ENCODE assay signal across 13 mouse cellular contexts in genomic region chr10:80144159-80144558, GRCm38 (mm10). TPM values are rescaled to one million over a fixed set of nuclear protein-coding genes. Genes with fewer than 3 reads are reported as not detected.
DNase-seq lines count a peak whose midpoint lies in the region; ATAC-seq and TF ChIP-seq lines count a peak whose summit lies in the region.
"Had no signal": no experiment of that assay in that cellular context is flagged by ENCODE, and none has a peak within 500 bp of the region (broad histone marks: within the 10 kb centered on the region; RNA-seq: fewer than 3 reads in every experiment).

No protein-coding gene starts in this region.

- H3K4me3 ChIP-seq in forebrain, embryonic 10.5 days = peak overlapping the region; percentile 95; the same call in 1 of the 2 replicates
- H3K4me3 ChIP-seq in forebrain, embryonic 13.5 days = no peak overlapping the region
- H3K4me3 ChIP-seq in hindbrain, embryonic 12.5 days = no peak overlapping the region
- no peak overlapping the region for H3K4me3 ChIP-seq in hindbrain, embryonic 11.5 days (ENCODE audit: low read depth, low read length)
- no peak overlapping the region for H3K4me3 ChIP-seq in midbrain, embryonic 13.5 days (replicated peaks)
- no peak overlapping the region for H3K4me3 ChIP-seq in midbrain, embryonic 11.5 days (ENCODE audit: low read depth, low read length)
- peak overlapping the region; percentile 63 for H3K4me3 ChIP-seq in myocyte

- H3K79me2 ChIP-seq in myocyte (ENCODE audit: control insufficient read depth, insufficient read depth) = peaks cover 31% of the 10 kb centered on the region

- no peaks in the 10 kb centered on the region for H3K9me3 ChIP-seq in forebrain, embryonic 10.5 days
- H3K9me3 ChIP-seq in forebrain, embryonic 13.5 days (replicated peaks) = no peaks in the 10 kb centered on the region
- no peaks in the 10 kb centered on the region for H3K9me3 ChIP-seq in hindbrain, embryonic 12.5 days (replicated peaks)
- no peaks in the 10 kb centered on the region for H3K9me3 ChIP-seq in hindbrain, embryonic 11.5 days (ENCODE audit: control insufficient read depth, low read length)
- H3K9me3 ChIP-seq in midbrain, embryonic 13.5 days = no peaks in the 10 kb centered on the region
- H3K9me3 ChIP-seq in midbrain, embryonic 11.5 days (ENCODE audit: control insufficient read depth, low read length) = no peaks in the 10 kb centered on the region
- H3K9me3 ChIP-seq: heart, embryonic 15.5 days had no signal

- peaks cover 88% of the 10 kb centered on the region for H3K4me1 ChIP-seq in forebrain, embryonic 10.5 days
- peaks cover 64% of the 10 kb centered on the region for H3K4me1 ChIP-seq in forebrain, embryonic 13.5 days
- H3K4me1 ChIP-seq in hindbrain, embryonic 12.5 days = peaks cover 45% of the 10 kb centered on the region
- H3K4me1 ChIP-seq in hindbrain, embryonic 11.5 days (replicated peaks; ENCODE audit: control insufficient read depth, insufficient read depth, low read length) = peaks cover 10% of the 10 kb centered on the region
- H3K4me1 ChIP-seq in midbrain, embryonic 13.5 days (replicated peaks) = peaks cover 71% of the 10 kb centered on the region
- H3K4me1 ChIP-seq in midbrain, embryonic 11.5 days (ENCODE audit: control insufficient read depth, insufficient read depth, low read length) = peaks cover 21% of the 10 kb centered on the region

- DNase-seq in forebrain, embryonic 10.5 days (ENCODE audit: extremely low spot score, low spot score) = no peak
- DNase-seq in hindbrain, embryonic 11.5 days (ENCODE audit: low spot score) = no peak
- no peak for DNase-seq in midbrain, embryonic 11.5 days (ENCODE audit: low spot score, missing footprints)
- no peak for DNase-seq in adrenal gland, postnatal 14 days
- DNase-seq: adrenal gland, adult 8-10 months; kidney, postnatal 14 days; left cerebral cortex, postnatal 4 days; lung, adult 18-20 months had no signal

- no peak overlapping the region for H3K4me2 ChIP-seq in forebrain, embryonic 13.5 days
- no peak overlapping the region for H3K4me2 ChIP-seq in hindbrain, embryonic 12.5 days (replicated peaks)
- H3K4me2 ChIP-seq in hindbrain, embryonic 11.5 days (replicated peaks; ENCODE audit: low read depth, low read length) = no peak overlapping the region
- no peak overlapping the region; the same call in 1 of the 2 replicates for H3K4me2 ChIP-seq in midbrain, embryonic 13.5 days (replicated peaks)
- H3K4me2 ChIP-seq in midbrain, embryonic 11.5 days = no peak overlapping the region
- peak overlapping the region; percentile 96 for H3K4me2 ChIP-seq in myocyte (ENCODE audit: low read depth)

- H3K27me3 ChIP-seq in forebrain, embryonic 10.5 days (ENCODE audit: poor library complexity, severe bottlenecking) = peaks cover 9% of the 10 kb centered on the region; the same call in 1 of the 2 replicates
- H3K27me3 ChIP-seq in forebrain, embryonic 13.5 days = no peaks in the 10 kb centered on the region
- H3K27me3 ChIP-seq in hindbrain, embryonic 12.5 days = no peaks in the 10 kb centered on the region
- 0 out of 2 replicates have a peak, but pooled peaks cover 2% of the 10 kb centered on the region for H3K27me3 ChIP-seq in hindbrain, embryonic 11.5 days (ENCODE audit: control insufficient read depth, insufficient read depth, low read length)
- H3K27me3 ChIP-seq in midbrain, embryonic 13.5 days = no peaks in the 10 kb centered on the region
- H3K27me3 ChIP-seq in midbrain, embryonic 11.5 days (ENCODE audit: control insufficient read depth, insufficient read depth, low read length) = peaks cover 2% of the 10 kb centered on the region
- H3K27me3 ChIP-seq in myocyte (ENCODE audit: control insufficient read depth, insufficient read depth, insufficient read length) = no peaks in the 10 kb centered on the region
- H3K27me3 ChIP-seq: heart, embryonic 15.5 days had no signal

- ATAC-seq in forebrain, embryonic 13.5 days = no peak
- no peak for ATAC-seq in hindbrain, embryonic 12.5 days (ENCODE audit: low FRiP score)
- ATAC-seq in hindbrain, embryonic 11.5 days (ENCODE audit: low FRiP score) = no peak
- no peak for ATAC-seq in midbrain, embryonic 13.5 days
- ATAC-seq in midbrain, embryonic 11.5 days (ENCODE audit: low FRiP score) = no peak

- H3ac ChIP-seq in myocyte (ENCODE audit: control insufficient read depth, insufficient read length) = no peak overlapping the region

- no peak overlapping the region for H3K9ac ChIP-seq in forebrain, embryonic 13.5 days
- H3K9ac ChIP-seq in hindbrain, embryonic 12.5 days = no peak overlapping the region
- no peak overlapping the region for H3K9ac ChIP-seq in hindbrain, embryonic 11.5 days (ENCODE audit: low read depth, low read length)
- H3K9ac ChIP-seq in midbrain, embryonic 13.5 days (replicated peaks) = peak overlapping the region; percentile 1; the same call in 1 of the 2 replicates
- H3K9ac ChIP-seq in midbrain, embryonic 11.5 days (ENCODE audit: low read length) = no peak overlapping the region
- H3K9ac ChIP-seq: heart, embryonic 15.5 days had no signal

- 93% methylated on average over 12 of the region's 12 CpGs for WGBS in forebrain, embryonic 10.5 days
- WGBS in forebrain, embryonic 13.5 days = 95% methylated on average over 12 of the region's 12 CpGs
- 93% methylated on average over 12 of the region's 12 CpGs for WGBS in hindbrain, embryonic 12.5 days
- 92% methylated on average over 12 of the region's 12 CpGs for WGBS in hindbrain, embryonic 11.5 days
- WGBS in midbrain, embryonic 13.5 days = 97% methylated on average over 12 of the region's 12 CpGs
- 94% methylated on average over 12 of the region's 12 CpGs for WGBS in midbrain, embryonic 11.5 days

- H3K36me3 ChIP-seq in forebrain, embryonic 10.5 days (replicated peaks) = peaks cover 41% of the 10 kb centered on the region
- peaks cover 28% of the 10 kb centered on the region for H3K36me3 ChIP-seq in forebrain, embryonic 13.5 days (ENCODE audit: poor library complexity, severe bottlenecking)
- peaks cover 20% of the 10 kb centered on the region for H3K36me3 ChIP-seq in hindbrain, embryonic 12.5 days
- H3K36me3 ChIP-seq in hindbrain, embryonic 11.5 days (ENCODE audit: control insufficient read depth, insufficient read depth, low read length) = no peaks in the 10 kb centered on the region
- H3K36me3 ChIP-seq in midbrain, embryonic 13.5 days = peaks cover 31% of the 10 kb centered on the region
- H3K36me3 ChIP-seq in midbrain, embryonic 11.5 days (ENCODE audit: control insufficient read depth, insufficient read depth, low read length) = 0 out of 2 replicates have a peak, but pooled peaks cover 2% of the 10 kb centered on the region
- H3K36me3 ChIP-seq in myocyte (ENCODE audit: control insufficient read depth, insufficient read depth) = peaks cover 15% of the 10 kb centered on the region

- TF ChIP-seq POLR2A in myocyte (IDR thresholded peaks at IDR 0.05; ENCODE audit: insufficient read length, low read depth) = no peak

- H3K27ac ChIP-seq in forebrain, embryonic 10.5 days = no peak overlapping the region
- no peak overlapping the region for H3K27ac ChIP-seq in forebrain, embryonic 13.5 days
- H3K27ac ChIP-seq in hindbrain, embryonic 12.5 days = 0 out of 2 replicates have a peak overlapping the region, but pooled peaks have one; percentile 4
- no peak overlapping the region for H3K27ac ChIP-seq in hindbrain, embryonic 11.5 days (ENCODE audit: low read depth, low read length)
- H3K27ac ChIP-seq in midbrain, embryonic 13.5 days = no peak overlapping the region
- no peak overlapping the region for H3K27ac ChIP-seq in midbrain, embryonic 11.5 days (ENCODE audit: low read depth, low read length)

RNA-seq across cellular contexts. Expression of gene Cbarp, which starts 3.5 kb away (rescaled TPM):
- polyA plus RNA-seq in forebrain, embryonic 10.5 days (2016; fragmentation: Nextera tagmentation; extraction: Ambion mirVana) = 6.8 and 7.3 TPM in 2 replicates
- polyA plus RNA-seq in forebrain, embryonic 13.5 days (2015; fragmentation: Nextera tagmentation; extraction: Ambion mirVana) = 21.2 and 26.8 TPM in 2 replicates
- polyA plus RNA-seq in hindbrain, embryonic 12.5 days (2016; fragmentation: Nextera tagmentation; extraction: Ambion mirVana) = 18.4 and 22.3 TPM in 2 replicates
- polyA plus RNA-seq in hindbrain, embryonic 11.5 days (2014; fragmentation: Nextera tagmentation; extraction: Ambion mirVana) = 15.1 and 16.7 TPM in 2 replicates
- polyA plus RNA-seq in midbrain, embryonic 13.5 days (2015; fragmentation: Nextera tagmentation; extraction: Ambion mirVana) = 40.6 and 45.3 TPM in 2 replicates
- polyA plus RNA-seq in midbrain, embryonic 11.5 days (2014; fragmentation: Nextera tagmentation; extraction: Ambion mirVana) = 11.1 and 11.8 TPM in 2 replicates
- polyA plus RNA-seq in myocyte (2012; fragmentation: generic; extraction: Trizol) = 10.0 TPM
- 69.9 and 137 TPM in 2 replicates for total RNA-seq in adrenal gland, postnatal 14 days (2021)

RNA-seq across cellular contexts. Expression of gene Midn, which starts 3.9 kb away (rescaled TPM):
- polyA plus RNA-seq in forebrain, embryonic 10.5 days (2016; fragmentation: Nextera tagmentation; extraction: Ambion mirVana) = 19.1 and 19.8 TPM in 2 replicates
- 35.1 and 37.9 TPM in 2 replicates for polyA plus RNA-seq in forebrain, embryonic 13.5 days (2015; fragmentation: Nextera tagmentation; extraction: Ambion mirVana)
- polyA plus RNA-seq in hindbrain, embryonic 12.5 days (2016; fragmentation: Nextera tagmentation; extraction: Ambion mirVana) = 42.1 and 54.5 TPM in 2 replicates
- 66.7 and 67.1 TPM in 2 replicates for polyA plus RNA-seq in hindbrain, embryonic 11.5 days (2014; fragmentation: Nextera tagmentation; extraction: Ambion mirVana)
- 35.9 and 40.6 TPM in 2 replicates for polyA plus RNA-seq in midbrain, embryonic 13.5 days (2015; fragmentation: Nextera tagmentation; extraction: Ambion mirVana)
- polyA plus RNA-seq in midbrain, embryonic 11.5 days (2014; fragmentation: Nextera tagmentation; extraction: Ambion mirVana) = 66.0 and 71.3 TPM in 2 replicates
- 131 TPM for polyA plus RNA-seq in myocyte (2012; fragmentation: generic; extraction: Trizol)
- total RNA-seq in adrenal gland, postnatal 14 days (2021) = 114 and 140 TPM in 2 replicates

RNA-seq across cellular contexts. Expression of gene Atp5d, which starts 5.7 kb away (rescaled TPM):
- 495 and 498 TPM in 2 replicates for polyA plus RNA-seq in forebrain, embryonic 10.5 days (2016; fragmentation: Nextera tagmentation; extraction: Ambion mirVana)
- 454 and 459 TPM in 2 replicates for polyA plus RNA-seq in forebrain, embryonic 13.5 days (2015; fragmentation: Nextera tagmentation; extraction: Ambion mirVana)
- 351 and 385 TPM in 2 replicates for polyA plus RNA-seq in hindbrain, embryonic 12.5 days (2016; fragmentation: Nextera tagmentation; extraction: Ambion mirVana)
- polyA plus RNA-seq in hindbrain, embryonic 11.5 days (2014; fragmentation: Nextera tagmentation; extraction: Ambion mirVana) = 364 and 371 TPM in 2 replicates
- 391 and 394 TPM in 2 replicates for polyA plus RNA-seq in midbrain, embryonic 13.5 days (2015; fragmentation: Nextera tagmentation; extraction: Ambion mirVana)
- 329 and 355 TPM in 2 replicates for polyA plus RNA-seq in midbrain, embryonic 11.5 days (2014; fragmentation: Nextera tagmentation; extraction: Ambion mirVana)
- 1,163 TPM for polyA plus RNA-seq in myocyte (2012; fragmentation: generic; extraction: Trizol)
- total RNA-seq in adrenal gland, postnatal 14 days (2021) = 920 and 980 TPM in 2 replicates

RNA-seq across cellular contexts. Expression of gene Cirbp, which starts 21.6 kb away (rescaled TPM):
- 90.9 and 116 TPM in 2 replicates for polyA plus RNA-seq in forebrain, embryonic 10.5 days (2016; fragmentation: Nextera tagmentation; extraction: Ambion mirVana)
- polyA plus RNA-seq in forebrain, embryonic 13.5 days (2015; fragmentation: Nextera tagmentation; extraction: Ambion mirVana) = 274 and 308 TPM in 2 replicates
- 235 and 271 TPM in 2 replicates for polyA plus RNA-seq in hindbrain, embryonic 12.5 days (2016; fragmentation: Nextera tagmentation; extraction: Ambion mirVana)
- polyA plus RNA-seq in hindbrain, embryonic 11.5 days (2014; fragmentation: Nextera tagmentation; extraction: Ambion mirVana) = 83.4 and 90.4 TPM in 2 replicates
- polyA plus RNA-seq in midbrain, embryonic 13.5 days (2015; fragmentation: Nextera tagmentation; extraction: Ambion mirVana) = 354 and 412 TPM in 2 replicates
- 81.5 and 87.1 TPM in 2 replicates for polyA plus RNA-seq in midbrain, embryonic 11.5 days (2014; fragmentation: Nextera tagmentation; extraction: Ambion mirVana)
- 54.2 TPM for polyA plus RNA-seq in myocyte (2012; fragmentation: generic; extraction: Trizol)
- total RNA-seq in adrenal gland, postnatal 14 days (2021) = 67.6 and 106 TPM in 2 replicates

RNA-seq across cellular contexts. Expression of gene Stk11, which starts 28.6 kb away (rescaled TPM):
- polyA plus RNA-seq in forebrain, embryonic 10.5 days (2016; fragmentation: Nextera tagmentation; extraction: Ambion mirVana) = 14.4 and 18.1 TPM in 2 replicates
- 20.7 and 21.6 TPM in 2 replicates for polyA plus RNA-seq in forebrain, embryonic 13.5 days (2015; fragmentation: Nextera tagmentation; extraction: Ambion mirVana)
- 13.1 and 16.1 TPM in 2 replicates for polyA plus RNA-seq in hindbrain, embryonic 12.5 days (2016; fragmentation: Nextera tagmentation; extraction: Ambion mirVana)
- polyA plus RNA-seq in hindbrain, embryonic 11.5 days (2014; fragmentation: Nextera tagmentation; extraction: Ambion mirVana) = 21.3 and 26.8 TPM in 2 replicates
- 17.7 and 20.7 TPM in 2 replicates for polyA plus RNA-seq in midbrain, embryonic 13.5 days (2015; fragmentation: Nextera tagmentation; extraction: Ambion mirVana)
- polyA plus RNA-seq in midbrain, embryonic 11.5 days (2014; fragmentation: Nextera tagmentation; extraction: Ambion mirVana) = 18.5 and 23.1 TPM in 2 replicates
- polyA plus RNA-seq in myocyte (2012; fragmentation: generic; extraction: Trizol) = 150 TPM
- 138 and 147 TPM in 2 replicates for total RNA-seq in adrenal gland, postnatal 14 days (2021)

Comparison
In these comparisons a context has a peak if more than half of its experiments do, and no peak if none do; other contexts are left out.
1. H3K4me3 ChIP-seq: peak in forebrain, embryonic 10.5 days (single experiment) and myocyte (single experiment); none in forebrain, embryonic 13.5 days (single experiment), hindbrain, embryonic 12.5 days (single experiment), hindbrain, embryonic 11.5 days (single experiment), midbrain, embryonic 13.5 days (single experiment) and midbrain, embryonic 11.5 days (single experiment).